Mouse (Mus musculus): ENCODE measurements at regions not wholly inside any gene's neighbourhood (a gene's known extent, or its start where the extent isn't known, plus 50 kb on each side); places are given as distances from the start of the nearest gene placed in this dataset.
A peak's percentile ranks its signal among the peaks of the same experiment; 100 is the strongest.
"Not testable (repeated sequence)": the region's sequence is repeated elsewhere in the genome, so short reads cannot be mapped to it uniquely, and the experiment has no call there.

DNA sequence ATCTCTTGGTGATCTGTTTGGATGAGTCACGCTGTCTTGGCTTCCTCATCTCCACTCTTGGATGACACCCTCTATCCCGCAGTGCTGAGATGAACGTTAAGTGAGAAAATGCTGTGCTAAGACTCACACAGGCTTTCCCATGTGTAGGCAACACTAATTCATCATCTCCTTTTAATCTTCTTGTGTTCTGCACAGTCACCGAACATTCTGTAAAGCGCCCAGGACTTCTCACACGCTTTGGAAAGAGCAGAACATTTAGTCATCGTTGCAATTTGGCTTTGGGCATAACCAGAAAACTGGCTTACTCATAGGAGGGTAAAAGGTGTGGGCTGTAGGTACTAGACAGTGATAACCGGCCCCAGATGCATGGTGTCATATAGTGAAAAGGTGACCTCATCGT lies 94.9 kb downstream of the Plppr4 start:
- no peak for DNase-seq (ENCODE audit: extremely low spot score, low read depth, low spot score)

DNA sequence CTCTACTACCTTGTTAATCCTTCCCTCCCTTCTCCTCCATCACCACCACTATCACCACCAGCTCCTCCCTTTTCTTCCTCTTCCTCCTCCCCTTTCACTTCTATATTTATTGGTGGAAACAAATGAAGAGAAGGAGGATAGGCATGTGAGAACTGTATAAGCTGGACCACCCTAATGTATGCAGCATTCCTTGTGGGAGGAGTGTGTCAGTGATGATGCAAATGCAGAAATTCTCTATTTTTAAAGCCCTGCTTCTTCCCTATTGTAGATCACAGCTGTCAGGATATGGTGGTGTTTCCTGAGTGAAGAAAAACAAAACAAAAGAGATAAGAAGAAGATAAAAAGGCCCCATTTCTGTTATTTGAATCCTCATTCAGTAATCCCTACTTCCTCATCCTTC lies 112.8 kb downstream of the Plppr4 start:
- DNase-seq (ENCODE audit: extremely low spot score, low read depth, low spot score) = no peak

GRCm38 (mm10) chr3:117241810-117242209 lies 118.9 kb downstream of the Plppr4 start:
- no peak for DNase-seq (ENCODE audit: extremely low spot score, low read depth, low spot score)

GRCm38 (mm10) chr3:117226616-117227015 lies 134.1 kb downstream of the Plppr4 start:
- no peak for DNase-seq (ENCODE audit: extremely low spot score, low read depth, low spot score)

DNA sequence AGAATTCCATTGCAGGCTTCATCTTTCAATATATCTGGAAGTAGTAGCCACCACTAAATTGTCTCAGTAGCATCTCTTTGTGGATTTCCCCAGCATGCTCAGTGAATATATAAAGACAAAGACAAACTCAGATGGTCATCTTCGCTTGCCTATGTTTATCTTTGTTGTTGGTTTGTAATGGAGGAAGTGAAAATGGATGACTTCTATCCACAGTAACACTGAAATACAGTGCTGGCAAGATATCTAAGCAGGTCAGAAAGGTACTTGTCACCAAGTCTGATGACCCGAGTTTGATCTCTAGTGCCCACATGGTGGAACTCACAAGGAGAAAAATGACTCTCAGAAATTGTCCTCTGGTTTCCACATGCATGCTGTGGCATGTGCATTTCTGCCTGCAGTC lies 135.6 kb downstream of the Plppr4 start:
- no peak for DNase-seq (ENCODE audit: extremely low spot score, low read depth, low spot score)

DNA sequence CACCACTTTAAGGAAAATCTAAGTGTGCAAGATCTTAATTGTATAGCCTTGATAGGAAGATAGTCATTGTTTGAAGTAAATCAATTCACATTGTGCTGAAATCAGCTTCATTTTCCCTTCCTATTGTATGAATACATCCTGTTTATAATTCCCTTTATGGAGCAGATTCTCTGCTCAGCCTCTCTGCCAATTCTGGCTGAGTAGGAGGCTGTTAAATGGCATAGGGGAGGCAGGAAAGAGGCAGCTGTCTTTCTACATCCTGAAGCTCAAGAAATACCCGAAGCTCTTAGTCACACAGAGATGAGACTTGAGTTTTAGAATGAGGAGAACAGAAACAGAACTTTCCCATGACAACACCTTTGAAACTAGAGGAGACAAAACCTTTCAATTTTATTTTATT lies 142.7 kb downstream of the Plppr4 start:
- no peak for DNase-seq (ENCODE audit: extremely low spot score, low read depth, low spot score)

DNA sequence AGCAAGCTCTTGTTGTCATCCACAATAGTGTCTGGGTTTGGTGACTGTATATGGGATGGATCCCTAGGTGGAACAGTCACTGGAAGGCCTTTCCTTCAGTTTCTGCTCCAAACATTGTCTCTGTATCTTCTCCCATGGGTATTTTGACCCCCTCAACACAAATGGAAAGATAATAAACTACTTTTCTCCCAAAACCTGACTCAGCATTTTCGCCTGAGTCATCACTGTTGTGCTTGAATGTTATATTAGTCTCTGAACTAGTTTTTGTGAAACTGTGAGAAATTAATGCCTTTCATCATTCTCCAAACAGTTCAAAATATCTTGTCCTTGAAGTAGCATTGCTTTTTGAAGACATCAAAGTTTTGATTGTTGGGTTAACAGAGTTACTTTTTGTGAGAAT lies 168.8 kb downstream of the Plppr4 start:
- DNase-seq (ENCODE audit: extremely low spot score, low read depth, low spot score) = no peak

DNA sequence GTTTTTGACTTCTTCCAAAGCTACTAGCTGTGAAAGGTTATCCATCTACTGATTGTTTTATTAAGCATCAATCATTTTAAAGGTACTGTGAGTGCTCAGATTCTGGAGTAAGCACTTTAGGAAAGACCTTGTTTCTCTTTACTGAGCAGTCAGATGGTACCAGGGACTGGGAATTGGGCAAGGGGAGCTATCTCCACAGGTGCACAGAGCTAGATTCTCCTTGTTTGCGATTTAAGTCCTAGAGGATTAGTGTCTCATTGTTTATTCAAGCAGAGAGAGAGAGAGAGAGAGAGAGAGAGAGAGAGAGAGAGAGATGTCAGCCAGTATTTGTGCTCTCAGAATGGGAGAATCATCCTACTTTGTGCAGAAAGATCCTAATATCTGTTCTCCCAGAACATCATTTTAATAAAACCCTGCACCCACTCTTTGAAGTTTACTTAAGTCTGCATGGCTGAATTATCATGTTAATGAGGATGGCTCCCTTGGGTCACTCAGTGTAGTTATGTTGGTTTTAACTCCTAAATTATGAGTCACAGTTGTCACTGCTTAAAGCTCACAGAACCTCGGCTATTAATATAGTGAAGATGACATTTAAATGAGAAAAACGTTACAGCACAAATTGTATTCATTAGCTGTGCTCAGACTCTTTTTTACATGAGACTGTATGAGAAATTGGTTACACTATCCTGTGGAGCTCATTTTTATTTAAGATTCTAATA lies 171.7 kb downstream of the Plppr4 start:
- DNase-seq (ENCODE audit: extremely low spot score, low read depth, low spot score) = no peak

GRCm38 (mm10) chr3:117183654-117184184 lies 177.0 kb downstream of the Plppr4 start:
- no peak for DNase-seq (ENCODE audit: extremely low spot score, low read depth, low spot score)

DNA sequence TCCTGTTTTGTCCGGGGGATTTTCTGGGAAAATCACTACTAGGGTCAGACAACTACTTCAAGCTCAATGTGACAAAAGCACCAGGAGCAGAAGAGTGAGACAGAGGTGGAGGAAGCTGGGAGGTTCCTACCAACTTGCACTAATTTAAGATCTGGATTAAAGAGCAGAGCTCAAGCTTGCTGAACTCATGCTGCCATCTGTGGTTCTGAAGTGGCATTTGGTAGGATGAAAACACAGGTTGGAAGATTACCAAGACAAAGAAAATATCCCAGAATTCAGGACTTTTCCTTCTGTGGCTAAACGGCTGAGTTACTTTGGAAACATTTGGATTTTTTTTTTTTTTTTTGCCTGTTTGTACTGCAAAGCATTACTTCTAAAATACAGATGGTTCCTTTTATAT lies 190.9 kb downstream of the Plppr4 start:
- no peak for DNase-seq (ENCODE audit: extremely low spot score, low read depth, low spot score)

DNA sequence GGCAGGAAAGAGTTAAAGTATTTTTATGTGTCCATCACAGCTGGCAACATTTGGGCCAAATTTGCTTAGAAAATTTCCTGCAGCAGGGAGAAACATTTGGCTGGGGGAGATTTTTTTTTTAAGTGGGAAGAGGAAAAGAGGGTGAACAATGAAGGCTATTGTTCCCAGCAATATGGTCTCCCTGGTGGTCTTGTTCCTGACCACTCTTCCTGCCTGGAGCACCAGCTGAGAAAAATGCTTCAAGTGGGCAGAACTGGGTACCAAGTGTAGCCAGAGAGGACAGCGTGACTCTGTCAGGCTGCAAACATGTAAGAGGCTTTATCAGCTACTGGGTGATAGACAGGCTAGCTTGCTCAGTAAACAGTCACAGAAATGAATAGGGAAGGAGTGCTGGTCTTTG lies 194.3 kb upstream of the Palmd start:
- peak; percentile 6 for DNase-seq (ENCODE audit: extremely low spot score, low read depth, low spot score)

DNA sequence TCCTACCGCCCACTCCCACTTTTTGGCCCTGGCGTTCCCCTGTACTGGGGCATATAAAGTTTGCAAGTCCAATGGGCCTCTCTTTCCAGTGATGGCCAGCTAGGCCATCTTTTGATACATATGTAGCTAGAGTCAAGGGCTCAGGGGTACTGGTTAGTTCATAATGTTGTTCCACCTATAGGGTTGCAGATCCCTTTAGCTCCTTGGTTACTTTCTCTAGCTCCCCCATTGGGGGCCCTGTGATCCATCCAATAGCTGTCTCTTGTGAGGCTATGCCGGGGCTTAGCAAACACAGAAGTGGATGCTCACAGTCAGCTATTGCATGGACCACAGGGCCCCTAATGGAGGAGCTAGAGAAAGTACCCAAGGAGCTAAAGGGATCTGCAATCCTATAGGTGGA lies 191.9 kb upstream of the Palmd start:
- DNase-seq (ENCODE audit: extremely low spot score, low read depth, low spot score) = not testable (repeated sequence)

GRCm38 (mm10) chr3:117155274-117155673 lies 186.5 kb upstream of the Palmd start:
- DNase-seq (ENCODE audit: extremely low spot score, low read depth, low spot score) = no peak

- DNase-seq (ENCODE audit: extremely low spot score, low read depth, low spot score) = no peak
Measured at GRCm38 (mm10) chr3:117153011-117153473, 184.3 kb upstream of the Palmd start.

- no peak for DNase-seq (ENCODE audit: extremely low spot score, low read depth, low spot score)
Measured at GRCm38 (mm10) chr3:117152414-117152813, 183.6 kb upstream of the Palmd start.

- no peak for DNase-seq (ENCODE audit: extremely low spot score, low read depth, low spot score)
Measured at GRCm38 (mm10) chr3:117147414-117147813, 178.6 kb upstream of the Palmd start.

- DNase-seq (ENCODE audit: extremely low spot score, low read depth, low spot score) = no peak
Measured at GRCm38 (mm10) chr3:117139835-117140234, 171.0 kb upstream of the Palmd start.

- no peak for DNase-seq (ENCODE audit: extremely low spot score, low read depth, low spot score)
Measured at GRCm38 (mm10) chr3:117138720-117139119, 169.9 kb upstream of the Palmd start.

GRCm38 (mm10) chr3:117132897-117133296 lies 164.1 kb upstream of the Palmd start:
- no peak for DNase-seq (ENCODE audit: extremely low spot score, low read depth, low spot score)

DNA sequence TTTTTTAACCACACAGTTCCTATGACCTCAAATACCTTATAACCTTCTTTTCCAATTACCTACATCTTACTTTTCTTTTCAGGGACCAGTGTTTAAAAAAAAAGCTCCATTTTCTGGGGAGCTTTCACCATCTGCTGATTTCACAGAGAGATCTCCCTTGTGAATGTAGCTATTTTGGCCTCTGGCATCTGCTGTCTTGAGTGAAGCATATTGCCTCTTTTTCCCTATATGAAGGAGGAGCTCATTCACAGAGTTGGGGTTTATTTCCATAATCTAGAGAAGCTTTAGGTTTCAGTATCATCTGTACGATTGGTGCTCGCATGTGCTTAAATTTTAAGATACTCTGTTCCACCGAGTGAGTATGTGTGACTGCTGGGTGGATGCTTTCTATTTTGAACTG lies 153.4 kb upstream of the Palmd start:
- no peak for DNase-seq (ENCODE audit: extremely low spot score, low read depth, low spot score)

DNA sequence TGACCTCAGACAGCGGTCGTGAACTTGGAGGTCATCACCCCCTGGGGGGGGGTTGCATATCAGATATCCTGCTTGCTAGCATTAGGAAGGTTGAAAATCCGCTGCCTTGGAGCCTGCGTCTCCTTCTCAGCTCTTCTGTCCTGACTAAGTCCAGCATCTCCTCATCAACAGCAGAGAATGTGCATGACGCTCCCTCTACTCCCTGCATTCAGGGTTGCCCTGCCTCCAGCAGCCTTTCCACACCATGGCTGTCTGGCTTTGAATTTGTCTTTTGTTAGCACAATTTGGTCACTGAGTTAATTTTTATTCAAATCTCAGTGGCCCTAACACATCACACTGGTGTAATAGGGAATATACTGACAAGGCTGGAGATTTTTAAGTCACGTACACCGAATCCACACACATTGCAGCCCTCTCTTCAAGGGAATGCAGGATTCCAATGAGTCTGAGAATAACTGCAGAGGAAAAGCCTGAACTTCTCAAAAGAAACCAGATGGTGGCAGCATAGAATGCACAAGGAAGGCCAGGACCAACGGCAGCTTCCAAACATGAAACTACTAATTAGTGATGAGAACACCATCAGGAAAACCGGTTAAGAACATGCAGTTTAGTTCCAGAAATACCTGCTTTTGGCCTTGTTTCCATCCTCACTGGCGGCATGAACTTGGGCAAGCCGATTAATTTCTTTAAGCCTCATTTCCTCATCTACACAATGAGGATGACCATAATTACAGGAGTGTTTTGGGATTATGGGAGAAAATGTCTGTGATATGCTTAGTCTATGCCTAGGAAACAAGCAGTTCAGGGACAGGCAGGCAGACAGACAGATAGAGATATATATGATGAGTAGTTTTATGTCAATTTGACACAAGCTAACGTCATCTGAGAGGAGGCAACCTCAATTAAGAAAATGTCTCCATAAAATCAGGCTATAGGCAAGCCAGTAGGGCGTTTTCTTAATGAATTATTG lies 151.6 kb upstream of the Palmd start:
- peak; percentile 26 for DNase-seq (ENCODE audit: extremely low spot score, low read depth, low spot score)

DNA sequence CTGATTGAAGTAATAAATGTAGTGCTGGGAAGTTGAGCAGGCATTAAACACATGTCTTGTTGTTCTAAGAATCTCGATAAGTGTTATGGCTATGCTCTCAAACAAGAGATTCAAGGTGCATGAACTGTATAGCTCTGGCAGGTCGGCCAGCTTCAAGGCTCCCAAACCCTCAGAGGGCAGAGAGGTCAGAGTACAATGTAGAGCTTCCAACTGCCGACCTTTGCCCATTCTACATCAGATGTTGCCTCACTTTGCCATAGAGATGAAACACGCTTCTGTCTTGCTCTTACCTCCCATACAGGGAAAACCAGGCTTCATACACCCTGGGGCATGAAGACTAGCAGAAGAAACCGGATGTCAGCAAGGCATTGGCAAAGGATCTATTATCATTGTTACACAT lies 150.8 kb upstream of the Palmd start:
- DNase-seq (ENCODE audit: extremely low spot score, low read depth, low spot score) = no peak

Measured in hindlimb bud, embryonic 11.5 days (tissue).